Mouse (Mus musculus): ENCODE data around the gene Sox2.

Sox2 gene

DNA sequence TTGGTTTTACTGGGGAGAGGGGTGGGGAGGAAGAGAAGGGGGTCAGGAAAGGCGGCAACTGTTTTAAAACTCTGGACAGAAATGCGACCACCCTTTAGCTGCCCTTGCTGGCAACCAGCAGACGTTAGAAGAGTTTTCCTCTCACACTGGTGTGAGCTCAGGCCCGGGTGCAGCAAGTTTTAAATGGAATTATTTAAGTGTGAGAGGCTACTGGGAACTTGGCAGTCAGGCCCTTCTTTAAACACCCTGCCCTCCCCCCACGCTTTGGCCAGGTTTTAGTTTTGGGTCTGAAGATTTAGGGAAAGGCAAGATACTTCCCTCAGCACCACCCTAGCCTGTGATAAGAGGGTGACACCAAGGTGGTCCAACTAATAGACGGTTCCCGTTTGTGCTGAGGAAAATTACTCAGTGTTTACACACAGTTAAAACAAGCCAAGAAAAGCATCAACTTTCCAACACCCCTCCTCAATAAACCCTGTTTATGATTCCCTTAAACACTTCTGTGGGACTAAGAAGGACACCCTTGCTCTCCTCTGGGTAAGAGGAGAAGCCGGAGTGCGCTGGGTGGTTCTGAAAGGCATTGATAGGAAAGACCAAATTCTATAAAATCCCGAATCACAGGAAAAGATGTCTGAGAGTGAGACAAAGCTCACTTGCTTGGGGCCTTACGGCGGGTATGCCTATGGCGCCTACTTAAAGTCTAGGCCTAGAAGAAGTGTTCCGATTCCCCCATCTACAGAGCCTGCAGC lies 10.5 kb downstream of the Sox2 start:
- DNase-seq (ENCODE audit: low spot score) = no peak

DNA sequence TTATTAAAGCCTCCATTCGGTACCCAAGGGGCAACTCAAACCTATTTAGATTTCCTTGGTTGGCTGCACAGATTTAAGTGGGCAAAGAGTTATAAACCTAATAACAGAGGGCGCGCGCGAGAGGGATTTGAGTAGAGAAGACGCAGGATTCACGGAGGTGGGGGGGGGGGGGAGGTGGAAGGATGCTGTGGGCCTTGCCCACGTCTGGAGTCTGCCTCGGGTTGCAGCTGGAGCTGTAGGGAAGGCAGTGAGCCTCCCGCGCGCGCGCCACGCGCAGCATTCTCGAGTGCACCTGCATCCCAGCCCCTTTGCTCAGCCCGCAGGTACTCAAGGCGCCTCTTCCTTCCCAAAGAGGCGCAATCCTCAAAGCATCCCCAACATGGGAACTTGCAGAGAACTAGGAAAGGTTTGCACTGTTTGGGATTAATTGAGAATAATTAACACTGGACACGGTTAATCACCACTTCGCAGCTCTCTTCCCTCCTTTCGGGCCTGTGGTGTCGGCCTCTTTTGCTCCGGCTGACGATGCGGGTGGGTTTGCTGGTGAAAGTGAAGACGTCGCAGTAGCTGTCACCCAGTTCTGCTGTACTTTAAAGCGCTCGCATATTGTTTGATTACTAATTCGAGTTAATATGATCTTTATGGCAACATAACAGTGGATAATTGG lies 11.3 kb downstream of the Sox2 start:
- no peak for DNase-seq (ENCODE audit: low spot score)

DNA sequence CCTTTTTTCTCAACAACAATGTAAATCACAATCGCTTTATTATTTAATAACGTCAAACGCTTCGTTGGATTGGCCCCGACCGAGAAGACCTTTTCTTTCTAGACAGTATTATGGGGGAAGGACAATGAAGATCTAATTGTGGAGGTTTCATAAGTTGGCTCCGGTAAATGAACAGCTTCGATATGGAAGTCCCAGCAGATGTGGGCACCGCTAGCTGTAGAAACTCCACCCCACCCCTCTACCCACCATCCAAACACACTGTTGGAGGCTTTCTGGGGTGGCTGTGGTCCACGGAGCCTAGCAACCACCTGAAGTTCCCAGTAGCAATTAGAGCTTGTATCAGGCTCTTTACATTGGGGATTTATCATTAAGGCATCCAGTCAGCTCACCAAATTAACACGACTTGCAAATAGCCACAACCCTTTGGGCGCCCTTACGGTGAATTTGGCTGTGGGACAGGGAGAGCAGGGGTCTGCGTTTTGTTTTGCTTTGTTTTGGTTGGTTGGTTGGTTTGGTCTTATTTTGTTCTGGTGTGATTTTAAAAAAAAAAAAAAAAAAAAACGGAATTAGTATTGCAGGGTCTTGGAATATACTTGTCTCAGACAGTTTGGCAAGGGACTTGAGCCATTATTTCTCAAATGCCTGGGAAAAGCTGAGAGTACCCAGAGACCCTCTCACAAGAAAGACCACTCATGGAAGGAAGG lies 12.0 kb downstream of the Sox2 start:
- no peak for DNase-seq (ENCODE audit: low spot score)

GRCm38 (mm10) chr3:34662712-34663655 lies 12.8 kb downstream of the Sox2 start:
- DNase-seq (ENCODE audit: low spot score) = no peak

GRCm38 (mm10) chr3:34663701-34664635 lies 13.8 kb downstream of the Sox2 start:
- DNase-seq (ENCODE audit: low spot score) = no peak

DNA sequence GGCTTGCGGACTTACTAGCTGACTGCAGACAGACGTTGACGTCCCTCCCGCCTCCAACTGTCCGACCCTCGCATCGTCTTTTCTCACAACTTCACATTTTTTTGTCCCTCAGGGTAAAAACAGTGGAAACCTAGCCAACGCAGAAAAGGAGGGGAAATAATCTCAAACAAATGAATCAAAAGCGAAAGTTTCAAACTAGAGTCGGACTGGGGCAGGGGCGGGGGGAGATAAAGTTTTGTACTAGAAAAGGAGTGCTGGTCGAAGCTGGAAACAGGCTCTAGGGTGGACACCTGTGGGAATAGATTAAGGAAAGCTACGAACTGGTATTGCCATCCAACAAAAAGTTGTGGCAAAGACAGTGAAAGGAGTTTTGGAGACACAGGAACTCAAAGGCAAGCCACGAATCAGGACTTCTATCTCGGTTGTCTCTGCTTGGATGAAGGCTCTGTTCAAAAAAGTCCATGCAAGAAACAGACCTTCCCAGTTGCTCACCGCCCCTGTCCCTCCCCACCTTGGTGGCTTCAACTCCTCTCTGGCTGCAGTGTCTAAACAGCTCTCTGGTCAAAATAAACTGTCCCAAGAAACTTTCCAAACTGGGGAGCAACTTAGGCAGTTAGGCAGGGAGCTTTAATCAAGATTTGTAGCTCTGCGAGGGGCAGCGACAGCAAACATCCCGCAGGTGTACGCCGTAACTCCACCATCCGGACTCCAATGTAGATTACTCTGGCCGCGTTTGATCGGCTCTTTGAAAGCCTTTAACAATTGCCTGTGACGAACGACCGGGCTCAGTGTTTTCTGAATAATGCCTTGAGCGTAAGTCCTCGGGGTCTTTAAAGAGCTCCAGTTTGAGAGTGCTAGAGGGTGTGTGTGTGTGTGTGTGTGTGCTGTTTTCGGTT lies 14.7 kb downstream of the Sox2 start:
- no peak for DNase-seq (ENCODE audit: low spot score)

DNA sequence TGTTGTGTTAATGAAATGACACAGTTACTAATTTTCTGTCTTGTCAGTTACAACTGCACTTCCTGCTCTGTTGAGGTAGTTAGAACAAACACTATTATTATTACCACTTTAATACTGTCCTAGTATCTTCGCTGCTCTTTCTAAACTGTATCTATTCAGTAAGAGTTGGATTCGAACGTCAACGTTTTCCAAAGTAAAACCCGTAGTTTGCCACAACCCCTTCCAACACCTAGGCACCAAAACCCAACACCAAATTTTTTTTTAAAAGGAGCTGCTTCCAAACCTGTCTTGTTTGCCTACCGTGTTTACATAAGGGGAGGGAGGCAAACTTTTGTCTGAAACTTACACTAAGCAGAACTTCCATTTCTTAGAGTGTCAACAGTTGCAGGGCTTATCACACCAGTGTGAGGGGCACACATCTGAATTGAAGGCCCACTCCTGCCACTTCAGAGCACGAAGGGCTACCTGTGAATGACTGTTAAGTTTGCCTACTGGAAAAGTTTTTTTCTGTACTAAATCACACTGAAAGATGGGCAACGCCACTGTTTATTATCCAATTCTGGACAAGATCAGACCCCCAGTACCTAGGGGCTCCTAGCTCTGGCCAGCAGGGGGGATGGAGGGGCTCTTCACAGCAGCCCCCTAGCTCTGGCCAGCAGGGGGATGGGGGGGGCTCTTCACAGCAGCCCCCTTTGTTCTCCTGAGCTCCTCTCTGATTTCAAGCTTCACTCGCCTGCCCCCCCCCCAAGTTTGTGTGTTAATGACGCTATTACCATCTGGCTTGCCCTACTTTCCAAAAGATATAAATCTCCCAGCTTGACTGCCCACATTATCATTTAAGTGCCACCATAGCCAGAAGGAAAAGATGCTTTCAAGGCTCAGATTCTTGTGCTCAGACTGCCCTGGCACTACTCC lies 15.8 kb downstream of the Sox2 start:
- DNase-seq (ENCODE audit: low spot score) = no peak

DNA sequence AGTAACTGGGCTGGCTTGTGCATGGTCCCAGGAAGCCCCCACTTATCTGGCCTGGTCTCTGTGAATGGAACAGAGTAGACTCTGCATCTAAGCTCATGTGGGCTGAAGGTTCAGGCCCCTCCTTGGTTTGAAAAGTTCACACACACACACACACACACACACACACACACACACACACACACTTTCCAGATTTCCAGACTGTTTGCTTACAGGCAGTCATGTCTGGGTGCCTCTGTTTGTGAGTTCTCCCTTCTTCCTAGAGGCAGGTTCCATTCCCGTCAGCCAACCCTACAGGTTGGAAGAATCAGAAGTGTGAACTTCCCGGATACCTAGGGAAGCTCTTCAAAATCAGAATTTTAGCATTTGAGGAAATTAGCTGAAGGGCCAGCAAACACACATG lies 17.0 kb downstream of the Sox2 start:
- no peak for DNase-seq (ENCODE audit: low spot score)

DNA sequence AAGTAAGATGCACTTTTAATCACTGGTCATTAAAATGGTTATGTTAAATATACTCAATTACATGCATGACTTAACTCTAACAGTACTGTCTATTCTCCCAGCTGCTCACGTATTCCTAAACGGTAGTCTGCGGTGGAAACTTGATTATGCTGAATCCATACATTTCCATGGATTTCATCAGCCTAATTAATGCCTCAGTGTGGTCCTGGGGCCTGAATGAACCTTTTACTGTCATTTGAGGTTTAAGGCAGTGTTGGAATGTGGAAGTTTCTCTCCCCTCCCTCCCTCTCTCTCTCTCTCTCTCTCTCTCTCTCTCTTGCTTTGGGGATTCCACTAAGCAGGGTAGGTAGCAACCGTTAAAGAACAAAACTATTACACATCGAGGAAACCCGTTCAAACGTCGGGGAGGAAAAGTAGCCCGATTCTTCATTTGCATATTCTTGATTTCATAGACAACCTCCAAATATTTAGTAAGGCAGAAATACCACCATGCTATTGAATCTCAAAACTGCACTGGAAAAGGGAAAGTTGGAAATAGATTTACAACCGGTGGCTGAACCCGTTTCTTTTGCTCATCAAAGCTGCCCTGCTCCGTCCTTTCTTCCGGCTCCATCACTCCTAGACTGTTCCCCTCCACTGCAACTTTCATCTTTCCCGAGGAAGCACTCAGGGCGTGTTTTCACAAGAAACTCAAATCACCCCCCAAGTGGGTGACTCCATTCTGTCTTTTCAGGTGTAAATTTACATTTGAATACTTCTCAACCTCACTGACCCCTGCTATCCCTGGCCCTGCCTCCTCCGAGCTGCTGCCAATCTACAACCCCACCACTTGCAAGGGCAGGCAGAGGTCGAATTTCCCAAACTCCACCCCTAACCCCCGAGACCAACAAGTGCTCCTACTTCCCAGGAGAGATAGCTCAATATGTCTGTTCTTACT lies 17.9 kb downstream of the Sox2 start:
- no peak for DNase-seq (ENCODE audit: low spot score)

DNA sequence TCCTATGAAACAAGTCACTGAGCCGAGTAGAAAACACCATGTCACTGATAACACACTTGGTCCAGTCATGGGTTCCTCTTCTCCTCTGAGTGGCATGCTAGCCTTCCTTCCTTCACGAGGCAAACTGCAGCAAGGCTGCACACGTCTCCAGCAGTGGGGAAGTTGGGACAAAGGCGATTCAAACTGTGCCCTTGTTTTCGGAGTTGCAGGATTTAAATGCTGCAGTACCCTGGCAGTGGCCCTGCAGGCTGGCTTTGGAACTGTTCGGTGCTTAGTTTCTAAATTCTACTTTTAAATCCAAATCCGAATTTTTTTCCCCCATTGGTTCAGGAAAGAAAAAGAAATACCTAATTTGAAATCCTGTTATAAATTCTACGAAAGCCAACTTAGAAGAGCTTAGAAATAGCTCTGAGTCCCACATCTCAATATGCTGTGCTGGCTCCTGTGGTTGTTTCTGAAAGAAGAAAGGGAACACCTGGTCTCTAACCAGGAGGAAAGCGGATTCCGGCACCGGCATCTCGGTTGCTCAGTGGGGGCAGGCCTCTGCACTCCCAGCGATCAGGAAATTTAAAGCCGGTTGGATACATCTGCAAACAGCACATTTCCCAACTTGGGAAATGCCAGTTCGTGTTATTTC lies 20.9 kb downstream of the Sox2 start:
- DNase-seq (ENCODE audit: low spot score) = no peak

DNA sequence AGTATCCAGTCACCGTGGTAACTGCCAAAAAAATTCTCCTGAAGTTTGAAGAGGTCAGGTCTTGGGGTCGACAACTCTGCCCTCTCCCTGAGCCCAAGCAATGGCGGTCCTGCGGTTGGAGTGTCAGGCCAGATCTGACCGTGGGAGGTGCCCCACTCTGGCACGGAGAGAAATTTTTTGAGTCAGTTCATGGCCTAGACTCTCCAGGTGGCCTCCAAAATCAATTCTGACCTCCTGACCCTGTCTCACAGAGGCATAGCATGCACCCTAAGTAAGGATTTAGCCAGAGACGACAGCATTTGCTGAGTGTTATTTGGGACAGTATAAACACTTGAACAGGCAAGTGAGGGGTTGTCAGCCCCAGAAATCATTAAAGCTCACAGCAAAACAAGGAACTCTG lies 28.6 kb downstream of the Sox2 start:
- DNase-seq (ENCODE audit: low spot score) = no peak

DNA sequence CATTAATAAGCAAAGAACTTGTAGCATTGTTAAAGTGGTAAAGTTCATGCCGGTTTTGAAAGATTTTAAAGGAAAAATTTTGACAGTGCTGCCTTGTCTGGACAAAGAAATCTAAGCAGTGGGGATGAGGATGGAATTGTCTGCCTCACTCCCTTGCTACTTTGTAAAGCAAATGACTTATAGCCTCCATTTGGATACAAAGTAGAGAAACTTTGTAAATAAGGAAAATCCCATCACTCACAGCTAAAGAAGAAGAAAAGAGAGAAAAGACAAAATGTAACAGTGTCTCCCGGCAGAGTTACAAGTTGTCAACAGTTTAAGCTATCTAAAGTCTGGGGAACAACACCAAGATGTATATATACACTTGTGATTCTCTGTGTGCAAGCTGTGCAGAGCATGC lies 29.2 kb downstream of the Sox2 start:
- DNase-seq (ENCODE audit: low spot score) = no peak

GRCm38 (mm10) chr3:34679921-34680320 lies 29.7 kb downstream of the Sox2 start:
- no peak for DNase-seq (ENCODE audit: low spot score)

DNA sequence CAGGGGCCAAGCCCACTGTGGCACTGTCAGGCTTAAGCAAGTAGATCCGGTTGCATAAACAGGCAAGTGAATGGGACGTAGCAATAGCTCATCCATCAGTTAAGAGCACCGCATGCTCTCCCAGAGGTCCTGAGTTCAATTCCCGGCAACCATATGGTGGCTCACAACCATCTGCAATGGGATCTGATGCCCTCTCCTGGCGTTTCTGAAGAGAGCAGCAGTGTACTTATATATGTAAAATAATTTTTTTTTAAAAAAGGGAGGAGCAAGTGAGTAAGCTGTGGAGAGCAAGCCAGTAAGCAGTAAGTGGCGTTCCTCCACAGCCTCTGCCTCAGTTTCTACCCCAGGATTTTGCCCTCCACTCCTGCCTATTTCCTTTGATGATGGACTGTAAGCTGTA lies 37.9 kb downstream of the Sox2 start:
- DNase-seq (ENCODE audit: low spot score) = no peak

DNA sequence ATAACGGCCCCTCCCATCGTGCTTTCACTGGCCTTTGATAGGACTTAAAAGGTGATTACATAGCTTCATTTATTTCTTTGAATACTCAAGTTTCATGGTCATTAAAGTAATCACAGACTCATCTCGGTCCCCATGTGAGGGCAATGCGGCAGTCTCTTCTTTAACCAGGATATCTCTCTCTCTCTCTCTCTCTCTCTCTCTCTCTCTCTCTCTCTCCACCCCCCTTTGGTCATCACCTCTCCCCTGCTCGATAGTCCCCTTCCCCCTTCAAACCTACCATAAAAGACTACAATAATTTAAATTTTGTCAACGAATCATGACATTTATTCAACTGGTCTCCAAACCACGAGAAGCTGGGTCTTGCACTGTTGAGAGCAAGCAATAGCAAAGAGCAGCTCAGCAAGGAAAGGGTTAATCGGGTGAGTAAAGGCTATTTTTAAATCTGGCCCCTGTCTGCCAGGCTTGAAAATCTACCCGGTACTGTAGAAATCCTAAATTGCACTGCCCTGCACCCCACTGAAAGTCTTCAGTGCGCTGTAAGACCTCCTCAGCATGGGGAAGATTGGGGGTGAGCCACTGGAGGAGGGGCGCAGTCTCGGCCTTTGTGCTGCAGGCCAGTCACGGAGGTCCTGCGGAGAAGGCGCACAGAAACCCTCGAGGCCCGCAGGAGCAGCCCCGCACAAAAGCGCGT lies 41.6 kb downstream of the Sox2 start:
- no peak for DNase-seq (ENCODE audit: low spot score)

GRCm38 (mm10) chr3:34692394-34692745 lies 42.2 kb downstream of the Sox2 start:
- no peak for DNase-seq (ENCODE audit: low spot score)

All from urinary bladder, postnatal 10 days (tissue).